Comparison of ENCODE assay signal across 9 mouse cellular contexts in the genomic region with DNA sequence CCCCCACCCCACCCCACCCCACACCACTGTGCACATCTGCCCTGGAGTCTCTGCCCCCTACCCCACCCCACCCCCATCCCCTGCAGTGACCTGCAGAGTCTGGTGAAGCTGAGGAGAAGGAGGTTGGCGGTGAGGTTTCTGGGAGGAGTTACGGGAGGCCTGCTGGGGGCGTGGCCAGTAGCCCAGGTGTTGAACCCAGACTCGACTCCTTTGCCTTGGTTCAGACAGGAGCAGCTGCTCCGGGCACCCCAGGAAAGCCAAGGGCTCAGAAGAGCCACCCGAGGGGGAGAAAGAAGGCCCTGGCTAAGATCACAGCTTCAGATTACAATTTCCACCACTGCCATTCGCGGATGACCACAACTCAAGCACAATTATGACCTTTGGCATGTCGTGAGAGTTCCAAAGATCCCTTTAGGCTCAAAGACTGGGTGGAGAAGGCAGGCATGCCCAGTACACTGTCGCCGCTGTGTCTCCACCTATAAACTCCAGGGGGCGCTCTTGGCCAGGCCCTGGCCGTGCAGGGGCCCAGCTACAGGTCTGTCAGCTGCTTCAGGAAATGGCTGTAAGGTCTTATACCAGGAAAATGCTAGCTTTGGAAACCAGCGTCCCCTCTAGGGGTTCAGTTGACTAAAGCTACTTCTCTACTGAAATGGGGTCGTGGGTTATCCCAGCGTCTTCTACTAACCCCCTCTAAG. TPM values are rescaled to one million over a fixed set of nuclear protein-coding genes. Genes with fewer than 3 reads are reported as not detected.
DNase-seq lines count a peak whose midpoint lies in the region; ATAC-seq and TF ChIP-seq lines count a peak whose summit lies in the region.
"Had no signal": no experiment of that assay in that cellular context is flagged by ENCODE, and none has a peak within 500 bp of the region (broad histone marks: within the 10 kb centered on the region; RNA-seq: fewer than 3 reads in every experiment).

No protein-coding gene starts in this region.

- H3K4me2 ChIP-seq in forebrain, embryonic 16.5 days (ENCODE audit: low read length): peak overlapping the region; percentile 30
- H3K4me2 ChIP-seq in intestine, embryonic 14.5 days (ENCODE audit: low read length): peak overlapping the region; percentile 26; the same call in 1 of the 2 replicates
- peak overlapping the region; percentile 56 for H3K4me2 ChIP-seq in limb, embryonic 12.5 days
- H3K4me2 ChIP-seq in midbrain, embryonic 16.5 days (ENCODE audit: low read length): peak overlapping the region; percentile 26
- H3K4me2 ChIP-seq: heart, embryonic 15.5 days had no signal

- no peak overlapping the region; the same call in 1 of the 2 replicates for H3K9ac ChIP-seq in forebrain, embryonic 16.5 days (replicated peaks; ENCODE audit: low read depth, low read length)
- no peak overlapping the region for H3K9ac ChIP-seq in intestine, embryonic 14.5 days (ENCODE audit: low read length)
- no peak overlapping the region; the same call in 1 of the 2 replicates for H3K9ac ChIP-seq in limb, embryonic 12.5 days (replicated peaks)
- no peak overlapping the region for H3K9ac ChIP-seq in midbrain, embryonic 16.5 days (ENCODE audit: low read depth, low read length)
- H3K9ac ChIP-seq: heart, embryonic 15.5 days had no signal

- H3K27me3 ChIP-seq in forebrain, embryonic 16.5 days (replicated peaks; ENCODE audit: control insufficient read depth, insufficient read depth, low read length): no peaks in the 10 kb centered on the region
- peaks cover 8% of the 10 kb centered on the region; the same call in 1 of the 2 replicates for H3K27me3 ChIP-seq in intestine, embryonic 14.5 days (replicated peaks; ENCODE audit: control insufficient read depth, insufficient read depth, low read length)
- peaks cover 26% of the 10 kb centered on the region for H3K27me3 ChIP-seq in limb, embryonic 12.5 days
- H3K27me3 ChIP-seq in midbrain, embryonic 16.5 days (ENCODE audit: control insufficient read depth, insufficient read depth, low read depth, low read length): no peaks in the 10 kb centered on the region
- H3K27me3 ChIP-seq: heart, embryonic 15.5 days had no signal

- peak; percentile 82 for TF ChIP-seq CTCF in left cerebral cortex, adult 2 months (IDR thresholded peaks at IDR 0.05)

- ATAC-seq in forebrain, embryonic 16.5 days: no peak
- peak; percentile 76 for ATAC-seq in intestine, embryonic 14.5 days (replicated peaks; ENCODE audit: low FRiP score, low TSS enrichment, low read depth)
- ATAC-seq in limb, embryonic 12.5 days (ENCODE audit: insufficient number of reproducible peaks, insufficient read depth, low FRiP score, low TSS enrichment, low read depth): no peak
- ATAC-seq in midbrain, embryonic 16.5 days: no peak

- intact Hi-C loops in left cerebral cortex, adult 2 months (cut with DNase I): no loop called here

- H3K4me1 ChIP-seq in forebrain, embryonic 16.5 days (replicated peaks; ENCODE audit: control insufficient read depth, insufficient read depth, low read length): peaks cover 46% of the 10 kb centered on the region
- peaks cover 28% of the 10 kb centered on the region for H3K4me1 ChIP-seq in intestine, embryonic 14.5 days (replicated peaks; ENCODE audit: control insufficient read depth, insufficient read depth, low read length)
- H3K4me1 ChIP-seq in limb, embryonic 12.5 days (replicated peaks): peaks cover 48% of the 10 kb centered on the region
- H3K4me1 ChIP-seq in midbrain, embryonic 16.5 days (ENCODE audit: control insufficient read depth, insufficient read depth, low read length): peaks cover 44% of the 10 kb centered on the region

- no peak overlapping the region for H3K4me3 ChIP-seq in left cerebral cortex, adult 2 months
- H3K4me3 ChIP-seq in forebrain, embryonic 16.5 days (replicated peaks; ENCODE audit: low read length): no peak overlapping the region
- no peak overlapping the region for H3K4me3 ChIP-seq in intestine, embryonic 14.5 days (ENCODE audit: low read depth, low read length)
- peak overlapping the region; percentile 19; the same call in 1 of the 2 replicates for H3K4me3 ChIP-seq in limb, embryonic 12.5 days (replicated peaks)
- no peak overlapping the region for H3K4me3 ChIP-seq in midbrain, embryonic 16.5 days (ENCODE audit: low read depth, low read length)
- H3K4me3 ChIP-seq: heart, embryonic 15.5 days had no signal

- H3K36me3 ChIP-seq in forebrain, embryonic 16.5 days (ENCODE audit: control insufficient read depth, insufficient read depth): no peaks in the 10 kb centered on the region
- no peaks in the 10 kb centered on the region for H3K36me3 ChIP-seq in intestine, embryonic 14.5 days (ENCODE audit: control insufficient read depth, insufficient read depth, low read length)
- no peaks in the 10 kb centered on the region for H3K36me3 ChIP-seq in limb, embryonic 12.5 days
- no peaks in the 10 kb centered on the region for H3K36me3 ChIP-seq in midbrain, embryonic 16.5 days (ENCODE audit: control insufficient read depth, insufficient read depth, low read length)

- H3K9me3 ChIP-seq in forebrain, embryonic 16.5 days (ENCODE audit: control insufficient read depth, low read length): no peaks in the 10 kb centered on the region
- H3K9me3 ChIP-seq in intestine, embryonic 14.5 days (ENCODE audit: control insufficient read depth, low read length): no peaks in the 10 kb centered on the region
- no peaks in the 10 kb centered on the region for H3K9me3 ChIP-seq in limb, embryonic 12.5 days
- no peaks in the 10 kb centered on the region for H3K9me3 ChIP-seq in midbrain, embryonic 16.5 days (replicated peaks; ENCODE audit: control insufficient read depth, low read length, poor library complexity, severe bottlenecking)
- H3K9me3 ChIP-seq: heart, embryonic 15.5 days had no signal

- H3K27ac ChIP-seq in left cerebral cortex, adult 2 months: no peak overlapping the region
- H3K27ac ChIP-seq in forebrain, embryonic 16.5 days (ENCODE audit: low read length): no peak overlapping the region
- no peak overlapping the region for H3K27ac ChIP-seq in intestine, embryonic 14.5 days (ENCODE audit: low read depth)
- H3K27ac ChIP-seq in limb, embryonic 12.5 days: no peak overlapping the region
- H3K27ac ChIP-seq in midbrain, embryonic 16.5 days (ENCODE audit: low read length): no peak overlapping the region
- H3K27ac ChIP-seq: heart, embryonic 15.5 days had no signal

- DNase-seq in left cerebral cortex, adult 2 months (ENCODE audit: extremely low spot score in 1 of 2, low spot score in 2 of 2): peak; percentile 54
- no peak for DNase-seq in left cerebral cortex, adult 11 months (ENCODE audit: low spot score)
- DNase-seq in cerebellum, adult 9-10 months: peak; percentile 60
- DNase-seq in intestine, embryonic 14.5 days (ENCODE audit: low spot score): peak; percentile 88
- peak; percentile 23 to 34 for DNase-seq in thymus, postnatal 36 days

- 7% methylated on average over 16 of the region's 16 CpGs for WGBS in forebrain, embryonic 16.5 days
- WGBS in intestine, embryonic 14.5 days: 4% methylated on average over 16 of the region's 16 CpGs
- WGBS in limb, embryonic 12.5 days: 3% methylated on average over 16 of the region's 16 CpGs
- WGBS in midbrain, embryonic 16.5 days: 8% methylated on average over 16 of the region's 16 CpGs

RNA-seq across cellular contexts. Expression of a gene that starts 47.4 kb away (rescaled TPM):
- total RNA-seq in left cerebral cortex, adult 2 months (2021): 1 to 10 TPM in 1 of 2 experiments, under 1 TPM in 1; 1.00 to 1.4 TPM
- 0.76 and 1.1 TPM in 2 replicates for polyA plus RNA-seq in forebrain, embryonic 16.5 days (2015; fragmentation: Nextera tagmentation; extraction: Ambion mirVana)
- polyA plus RNA-seq in intestine, embryonic 14.5 days (2014; fragmentation: Nextera tagmentation; extraction: Ambion mirVana): 0.74 and 0.95 TPM in 2 replicates
- polyA plus RNA-seq in limb, embryonic 12.5 days (2016; fragmentation: Nextera tagmentation; extraction: Ambion mirVana): 1.5 TPM in 2 replicates
- 2.0 TPM in 2 replicates for polyA plus RNA-seq in midbrain, embryonic 16.5 days (2015; fragmentation: Nextera tagmentation; extraction: Ambion mirVana)
